Mouse (Mus musculus) A20 (cell line): ENCODE measurements around the gene Zscan12.
"Not testable (repeated sequence)": the region's sequence is repeated elsewhere in the genome, so short reads cannot be mapped to it uniquely, and the experiment has no call there.

ENCODE experiments used
- DNase-seq: peaks from one replicate; pipeline ENCODE4 v3.0.0-alpha.2; 2011; ENCODE audit warnings: low read depth, low spot score

Gene Zscan12

DNA sequence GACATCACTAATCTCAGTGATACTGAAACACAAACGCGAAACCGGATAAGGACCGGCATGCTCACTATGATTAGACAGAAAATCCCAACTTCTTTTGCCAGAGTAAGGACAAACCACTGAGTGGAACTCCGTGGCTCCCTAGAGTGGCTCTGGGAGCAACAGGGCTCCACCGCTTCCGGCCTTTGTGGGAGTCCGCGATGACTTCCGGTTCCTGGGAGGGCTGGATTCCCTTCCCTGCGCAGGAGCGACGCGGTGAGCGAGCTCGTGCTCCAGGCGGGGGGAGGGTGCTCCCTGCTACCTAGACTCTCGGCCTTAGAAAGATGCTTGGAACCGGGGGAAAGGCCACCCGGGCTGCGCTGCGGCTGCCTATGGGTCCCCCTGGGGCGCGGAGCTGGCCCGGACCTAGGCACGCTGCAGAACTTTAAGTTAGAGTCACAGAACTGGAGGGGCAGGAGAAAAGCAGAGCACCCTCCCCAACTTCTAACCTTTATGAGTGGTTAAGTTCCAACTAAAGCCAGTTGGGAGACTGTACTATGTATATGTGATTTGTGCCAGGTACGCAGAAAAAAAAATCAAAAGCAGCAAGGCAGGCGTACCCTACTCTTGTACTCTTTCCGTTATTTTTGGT, at the start of gene Zscan12:
Zscan12 (plus strand) TSS at position 200 of the 628 bp plus-strand sequence.
- peak; percentile 89 for DNase-seq

DNA sequence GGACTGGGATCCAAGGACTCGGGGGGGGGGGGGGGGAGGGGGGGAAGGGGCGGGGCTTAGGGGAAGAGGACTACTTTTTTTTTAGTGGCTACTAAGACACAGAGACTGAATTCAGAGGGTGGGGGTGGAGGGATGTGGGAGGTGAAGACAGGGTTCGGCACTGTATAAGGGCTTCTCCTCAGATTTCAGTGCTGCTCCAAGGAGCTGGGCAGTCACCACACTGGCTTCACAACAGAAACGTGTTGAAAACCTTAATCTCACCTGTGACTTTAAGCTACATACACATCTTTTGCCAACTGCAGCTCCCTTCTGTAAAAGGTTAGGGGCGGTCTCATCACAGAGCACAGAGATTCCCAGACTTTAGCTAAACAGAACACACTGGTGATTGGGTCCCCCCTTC, 49.8 kb upstream of the Zscan12 start:
- DNase-seq: no peak

DNA sequence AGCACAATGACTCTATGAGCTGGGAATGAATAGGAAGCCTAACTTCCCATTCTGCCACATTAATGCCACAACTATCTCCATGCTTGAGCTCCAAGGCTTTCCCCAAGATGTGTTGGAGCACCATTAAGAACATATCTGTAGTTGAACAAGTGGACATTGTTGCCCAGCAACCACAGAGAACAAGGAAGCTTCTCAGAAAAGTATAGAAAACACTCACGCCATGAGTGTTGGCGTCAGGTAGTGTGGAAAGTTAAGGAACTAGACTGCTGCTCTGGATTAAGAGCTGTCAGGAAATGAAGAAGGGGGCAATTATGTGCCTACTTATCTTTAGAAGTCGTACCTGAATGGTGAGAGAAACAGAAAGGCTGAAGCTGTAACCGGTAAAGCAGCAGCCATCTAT, 48.7 kb upstream of the Zscan12 start:
- no peak for DNase-seq

DNA sequence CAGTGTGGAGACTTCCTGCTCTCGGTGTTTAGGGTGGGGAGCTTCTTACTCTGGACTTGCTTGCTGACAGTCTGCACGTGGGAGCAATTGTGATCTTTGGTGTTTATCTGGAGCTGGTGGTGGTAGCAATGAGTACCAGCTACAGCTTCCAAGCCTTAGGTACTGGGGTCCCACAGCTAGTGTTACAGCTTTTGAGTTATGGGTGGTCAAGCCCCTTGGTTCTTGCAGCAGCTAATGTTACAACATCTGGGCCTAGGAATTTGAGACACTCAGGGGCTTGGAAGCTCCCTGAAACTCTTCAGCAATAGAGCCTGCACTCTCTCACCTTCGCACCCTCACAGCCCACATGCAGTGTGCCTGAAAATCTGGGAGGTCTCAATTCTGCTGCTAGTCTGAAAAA, 42.4 kb upstream of the Zscan12 start:
- no peak for DNase-seq

DNA sequence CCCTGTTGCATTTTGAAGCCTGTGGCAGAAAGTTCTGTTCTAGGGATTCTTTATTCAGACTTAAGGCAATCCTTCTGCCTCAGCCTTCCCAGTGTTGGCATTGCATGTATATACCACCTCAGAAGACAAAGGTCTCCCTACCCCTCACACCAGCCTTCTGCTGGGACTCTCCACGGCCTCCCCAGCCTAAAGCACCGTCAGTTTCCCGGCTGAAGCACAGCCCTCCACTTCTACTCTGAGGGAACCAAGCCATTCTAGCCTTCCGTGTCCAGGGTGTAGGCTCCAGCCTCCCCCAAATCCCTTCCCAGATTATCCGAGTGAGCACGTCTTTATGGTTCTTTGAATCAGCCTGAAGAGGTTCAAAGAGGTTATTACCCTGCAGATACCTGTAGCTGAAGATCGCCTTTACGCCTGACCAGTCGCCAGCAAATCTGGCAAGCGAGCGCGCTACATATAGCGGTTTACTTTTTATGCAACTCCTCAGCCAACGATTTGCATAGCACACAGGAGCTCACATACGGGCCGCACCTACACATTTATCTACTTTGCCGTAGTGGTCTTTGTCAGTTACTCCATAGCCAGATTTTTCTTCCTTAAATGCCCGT, 40.6 kb upstream of the Zscan12 start:
- no peak for DNase-seq

DNA sequence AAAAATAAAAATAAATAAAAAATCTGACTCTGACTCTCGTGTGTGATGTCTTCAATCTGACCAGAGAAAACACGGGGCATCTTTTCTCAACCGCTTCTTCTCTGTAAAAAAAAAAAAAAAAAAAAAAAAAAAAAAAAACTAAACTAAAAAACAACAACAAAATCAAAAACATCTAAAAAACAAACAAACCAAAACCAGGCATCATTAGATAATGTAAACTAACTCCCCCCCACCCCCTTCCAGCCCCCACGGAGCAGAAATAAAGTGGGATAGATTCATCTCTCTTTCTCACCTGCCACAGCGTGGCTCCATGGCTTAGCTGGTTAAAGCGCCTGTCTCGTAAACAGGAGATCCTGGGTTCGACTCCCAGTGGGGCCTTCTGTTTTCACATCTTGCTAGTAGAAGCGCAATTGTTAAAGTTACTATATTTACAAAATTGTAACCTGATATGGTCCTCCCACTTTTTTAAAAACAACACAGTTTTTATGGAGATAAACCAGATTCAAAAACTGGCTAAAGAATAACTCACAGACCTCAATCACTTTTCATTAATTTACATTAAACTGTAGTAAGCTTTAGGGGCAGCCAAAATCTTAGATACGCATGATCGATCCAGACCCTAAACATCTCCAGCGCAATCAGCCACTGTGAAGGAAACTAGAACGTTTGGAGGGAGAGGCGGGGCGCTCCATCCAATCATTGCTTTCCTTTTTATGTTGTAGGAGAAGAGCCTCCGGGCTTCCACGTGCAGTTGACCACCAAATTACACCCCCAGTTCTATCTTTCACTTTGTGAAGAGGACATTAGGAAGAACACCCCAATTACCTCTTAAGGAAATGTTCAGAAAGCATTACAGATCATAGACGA, 39.9 kb upstream of the Zscan12 start:
- DNase-seq: peak; percentile 63

DNA sequence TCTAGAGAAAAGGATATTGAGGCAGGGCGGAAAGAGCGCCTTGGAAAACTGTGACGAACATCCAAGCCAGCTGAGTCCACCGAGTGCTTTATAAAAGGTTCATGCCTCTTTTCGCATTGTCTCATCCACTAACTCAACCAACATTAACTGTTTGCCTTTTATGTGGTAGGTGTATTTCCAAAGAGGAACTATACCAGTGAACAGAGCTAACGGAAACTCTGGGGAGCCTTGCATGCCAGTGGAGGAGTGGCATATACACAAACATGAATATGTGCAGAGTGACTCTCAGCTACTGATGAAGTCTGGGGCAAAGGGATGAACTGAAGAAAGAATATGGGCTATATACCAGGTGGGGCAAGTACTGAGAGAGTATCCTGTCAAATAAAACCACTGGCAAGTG, 39.2 kb upstream of the Zscan12 start:
- no peak for DNase-seq

DNA sequence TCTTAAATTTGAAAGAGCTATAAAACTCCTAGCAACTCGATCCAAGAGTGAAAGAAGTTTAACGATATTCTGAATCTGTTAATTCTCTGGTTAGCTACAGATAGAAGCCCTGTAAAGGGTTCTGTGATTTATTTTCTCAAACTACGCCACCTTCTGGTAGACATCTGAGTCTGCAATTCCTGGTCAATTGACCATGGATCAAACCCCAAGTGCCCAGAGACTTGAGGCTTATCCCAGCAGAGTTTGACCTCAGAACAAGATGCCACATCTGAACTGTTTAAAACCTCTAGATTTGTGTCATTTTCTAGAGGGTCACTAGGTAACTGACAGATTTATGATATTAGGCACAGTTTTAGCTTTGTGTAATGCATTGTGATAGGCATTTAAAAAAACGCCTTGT, 36.4 kb upstream of the Zscan12 start:
- peak; percentile 57 for DNase-seq

DNA sequence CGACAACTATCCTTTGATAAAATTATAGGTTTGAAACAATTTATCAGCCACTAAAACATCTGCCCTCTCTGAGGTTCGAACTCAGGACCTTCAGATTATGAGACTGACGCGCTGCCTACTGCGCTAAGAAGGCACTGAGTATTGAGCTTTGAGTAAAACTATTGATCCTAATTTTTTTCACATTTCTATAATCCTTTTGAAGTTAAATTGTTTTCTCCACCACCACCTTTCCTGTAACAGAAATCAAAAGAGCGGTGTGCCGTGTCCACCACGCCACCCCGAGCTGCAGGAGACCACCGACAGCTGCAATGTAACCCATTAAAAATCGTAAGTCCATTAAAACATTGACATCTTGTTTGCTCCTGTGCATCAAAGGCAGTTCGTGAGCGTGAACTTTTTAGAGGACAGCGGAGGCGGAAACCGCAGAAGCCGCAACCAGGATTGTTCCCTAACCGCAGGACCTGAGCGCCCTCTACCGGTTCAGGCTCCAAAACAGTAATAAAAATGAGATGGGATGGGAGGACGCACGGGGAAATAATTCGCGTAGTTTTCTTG, 35.9 kb upstream of the Zscan12 start:
- peak; percentile 83 for DNase-seq

DNA sequence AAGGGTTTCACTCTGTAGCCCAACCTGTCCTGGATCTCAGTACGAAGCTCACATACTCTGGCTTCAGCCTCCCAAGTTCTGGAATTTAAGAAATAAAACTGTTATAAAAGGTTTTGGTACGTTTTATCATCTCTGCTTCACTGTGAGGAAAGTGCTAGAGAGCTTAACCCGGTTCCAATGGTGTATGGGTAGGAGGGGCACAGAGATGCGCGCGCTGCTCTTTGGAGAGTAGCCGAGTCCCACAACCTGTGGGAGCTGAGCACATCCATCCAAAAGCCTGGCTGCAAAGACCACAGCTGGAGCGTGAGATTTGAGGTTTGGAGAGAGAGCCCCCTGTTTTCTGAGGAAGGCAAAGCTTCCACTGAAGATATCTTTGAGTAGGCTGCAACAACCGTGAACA, 35.2 kb upstream of the Zscan12 start:
- peak; percentile 30 for DNase-seq

DNA sequence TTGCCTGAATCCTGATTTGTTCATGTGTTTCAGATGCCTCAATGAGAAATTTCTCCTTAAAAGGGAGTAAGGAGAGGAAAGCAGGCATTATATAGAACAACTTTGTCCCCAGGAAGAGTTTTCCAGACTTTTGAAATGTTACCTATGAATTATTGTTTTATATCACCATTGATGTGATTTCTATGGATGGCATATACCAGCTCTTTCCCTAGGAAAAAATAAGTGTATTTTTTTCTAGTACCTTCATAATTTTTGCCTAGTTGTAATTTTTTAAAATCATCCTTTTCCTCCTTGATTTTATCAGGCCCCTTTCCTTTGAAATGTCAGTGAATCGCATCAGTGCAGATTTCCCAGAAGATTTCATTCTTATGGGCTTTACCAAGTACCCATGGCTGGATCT, 16.0 kb upstream of the Zscan12 start, which contains the start of gene Olfr1367:
Olfr1367 (plus strand) TSS at position 301 of the 400 bp plus-strand sequence.
- DNase-seq: no peak

DNA sequence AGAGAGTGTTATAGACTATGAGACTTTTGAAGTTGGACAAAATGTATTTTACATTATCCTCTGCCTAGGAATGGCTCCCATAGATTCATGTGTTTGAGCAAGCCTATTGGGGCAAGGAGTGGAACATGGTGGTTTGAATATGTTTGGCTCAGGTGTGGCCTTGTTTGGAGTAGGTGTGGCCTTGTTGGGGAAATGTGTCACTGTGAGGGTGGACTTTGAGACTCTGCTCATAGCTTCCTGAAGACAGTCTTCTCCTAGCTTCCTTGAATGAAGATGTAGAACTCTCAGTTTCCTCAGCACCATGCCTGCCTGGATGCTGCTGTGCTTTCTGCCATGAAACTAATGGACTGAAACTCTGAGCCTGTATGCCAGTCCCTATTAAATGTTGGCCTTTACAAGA, 12.0 kb upstream of the Zscan12 start:
- no peak for DNase-seq

DNA sequence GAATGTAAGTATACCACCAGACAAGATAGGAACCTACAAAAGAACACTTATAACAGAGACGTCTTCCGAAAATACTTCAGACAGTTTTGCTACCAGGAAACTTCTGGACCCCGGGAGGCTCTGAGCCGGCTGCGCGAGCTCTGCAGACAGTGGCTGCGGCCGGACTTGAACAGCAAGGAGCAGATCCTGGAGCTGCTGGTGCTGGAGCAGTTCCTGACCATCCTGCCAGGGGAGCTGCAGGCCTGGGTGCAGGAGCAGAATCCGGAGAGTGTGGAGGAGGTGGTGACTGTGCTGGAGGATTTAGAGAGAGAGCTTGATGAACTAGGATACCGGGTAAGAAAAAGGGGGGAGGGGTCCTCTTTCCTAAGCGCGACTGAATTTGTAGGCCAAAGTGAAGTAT, 1.1 kb downstream of the Zscan12 start:
- DNase-seq: no peak

DNA sequence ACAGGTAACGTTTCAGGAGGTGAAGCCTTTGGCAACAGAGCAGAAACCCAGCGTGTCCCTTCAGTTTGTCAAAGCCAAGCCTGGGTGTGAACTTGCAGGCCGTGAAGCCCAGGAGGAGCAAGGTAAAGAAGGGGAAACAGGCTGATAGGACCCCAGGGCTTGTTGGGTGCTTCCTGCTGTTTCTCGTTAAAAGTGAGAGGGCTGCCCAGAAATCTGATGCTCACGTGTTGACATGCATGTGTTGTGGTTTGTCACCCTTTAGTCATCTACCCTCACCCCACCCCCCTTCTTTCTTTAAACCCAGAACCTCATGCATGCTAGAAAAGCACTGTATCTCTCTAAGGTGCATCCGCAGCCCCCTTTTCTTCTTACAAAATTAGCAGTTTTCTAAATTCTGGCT, 4.0 kb downstream of the Zscan12 start:
- DNase-seq: no peak

DNA sequence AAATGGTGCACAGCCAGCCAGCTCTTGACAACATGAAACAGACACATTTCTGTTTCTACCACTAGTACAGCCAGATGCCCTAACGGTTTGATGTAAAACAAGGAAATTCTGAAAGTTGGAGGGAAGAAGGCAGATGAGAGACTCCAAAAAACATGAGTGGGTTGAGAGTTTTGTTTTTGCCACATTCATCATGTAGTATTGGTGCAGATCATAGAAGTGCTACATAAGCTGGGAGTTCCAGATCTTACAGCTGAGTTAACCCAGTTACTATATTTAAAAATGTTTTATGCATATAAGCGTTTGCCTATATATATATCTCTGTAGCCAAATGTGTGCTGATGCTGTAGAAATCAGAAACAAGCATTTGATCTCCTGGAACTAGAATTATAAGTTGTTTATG, 10.1 kb downstream of the Zscan12 start:
- no peak for DNase-seq

DNA sequence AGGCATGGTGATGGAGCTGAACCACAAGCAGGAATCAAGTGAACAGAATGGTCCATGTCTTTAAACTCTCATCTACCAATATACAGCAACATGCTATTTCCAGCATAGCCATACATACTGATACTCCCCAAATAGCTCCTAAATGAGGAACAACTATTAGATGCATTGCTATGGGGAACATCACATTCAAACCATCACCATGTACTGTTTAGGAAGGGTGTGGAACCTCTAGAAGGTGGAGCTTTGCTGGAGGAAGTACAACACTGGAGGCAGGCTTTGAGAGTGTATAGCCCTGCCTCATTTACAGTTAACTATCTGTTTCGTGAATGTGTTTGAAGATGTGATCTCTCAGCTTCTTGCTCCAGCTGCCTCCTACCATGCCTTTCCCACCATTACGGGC, 15.2 kb downstream of the Zscan12 start:
- DNase-seq: no peak

DNA sequence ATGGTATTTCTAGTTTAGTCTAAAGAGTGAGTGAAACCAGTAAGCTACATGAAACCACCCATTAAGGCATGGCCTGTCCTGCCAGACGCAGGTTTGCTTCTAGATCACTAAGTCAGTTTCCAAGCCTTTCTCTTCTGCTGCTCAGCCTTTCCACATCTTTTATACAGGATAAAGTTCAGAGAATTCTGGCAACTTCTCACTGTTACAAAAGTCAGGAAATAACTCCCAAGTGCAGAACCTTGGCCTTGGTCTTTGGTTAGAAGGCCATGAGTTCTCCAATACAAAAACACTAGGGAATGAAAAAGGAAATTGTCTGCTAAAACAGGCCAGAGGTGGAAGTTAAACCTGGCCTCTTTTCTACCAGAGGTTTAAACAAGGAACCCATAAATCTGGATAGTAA, 32.6 kb downstream of the Zscan12 start:
- DNase-seq: no peak

DNA sequence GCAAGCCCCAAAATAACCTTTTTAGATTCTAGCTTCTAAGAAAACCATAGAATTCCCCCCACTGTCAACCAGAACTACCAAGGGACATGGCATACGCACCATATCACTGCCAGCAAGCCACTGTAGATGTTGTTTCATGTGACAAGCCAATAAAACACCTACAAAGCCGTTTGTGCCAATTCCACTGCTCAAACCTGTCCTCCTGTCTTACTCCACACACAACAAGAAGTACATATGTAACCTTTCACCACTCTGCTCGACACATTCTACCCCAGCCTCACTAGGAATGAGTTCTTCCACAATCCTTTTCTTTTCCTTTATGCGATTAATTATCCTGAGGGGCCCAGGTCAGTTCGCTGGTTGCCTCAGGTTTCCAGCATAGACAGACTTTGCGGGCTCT, 33.0 kb downstream of the Zscan12 start:
- no peak for DNase-seq

DNA sequence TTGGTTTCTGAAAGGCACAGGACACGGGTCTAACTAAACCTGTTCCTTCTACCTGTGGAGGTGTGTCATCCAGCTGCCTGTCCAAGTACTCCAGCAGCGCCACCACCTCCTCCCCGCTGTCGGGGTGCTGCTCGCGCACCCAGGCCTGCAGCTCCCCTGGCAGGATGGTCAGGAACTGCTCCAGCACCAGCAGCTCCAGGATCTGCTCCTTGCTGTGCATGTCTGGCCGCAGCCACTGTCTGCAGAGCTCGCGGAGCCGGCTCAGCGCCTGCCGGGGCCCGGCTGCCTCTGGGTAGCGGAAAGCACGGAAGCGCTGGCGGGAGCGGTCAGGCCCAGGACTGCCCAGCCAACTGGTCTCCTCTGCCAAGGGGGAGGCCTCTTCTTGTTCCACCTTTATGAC, 33.4 kb downstream of the Zscan12 start:
- not testable (repeated sequence) for DNase-seq

DNA sequence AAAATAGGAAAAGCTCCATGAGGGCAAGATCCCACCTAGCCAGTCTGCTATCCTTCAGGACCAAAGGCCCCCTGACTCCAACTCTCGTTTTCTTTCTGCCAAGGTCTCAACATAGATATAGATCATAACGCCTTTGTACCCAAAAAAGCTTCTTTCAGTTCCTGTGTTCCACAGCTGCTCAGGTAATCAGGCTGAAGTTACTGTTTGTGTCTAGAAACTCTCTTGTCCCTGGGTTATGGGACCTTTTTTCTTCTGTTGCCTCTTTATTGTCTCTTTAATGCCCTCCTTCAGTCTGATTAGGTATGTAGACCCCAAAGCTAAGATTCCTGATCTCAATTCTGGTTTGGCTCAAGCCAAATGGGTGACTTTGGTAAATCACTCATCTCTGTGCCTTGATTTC, 34.9 kb downstream of the Zscan12 start:
- DNase-seq: peak; percentile 52

DNA sequence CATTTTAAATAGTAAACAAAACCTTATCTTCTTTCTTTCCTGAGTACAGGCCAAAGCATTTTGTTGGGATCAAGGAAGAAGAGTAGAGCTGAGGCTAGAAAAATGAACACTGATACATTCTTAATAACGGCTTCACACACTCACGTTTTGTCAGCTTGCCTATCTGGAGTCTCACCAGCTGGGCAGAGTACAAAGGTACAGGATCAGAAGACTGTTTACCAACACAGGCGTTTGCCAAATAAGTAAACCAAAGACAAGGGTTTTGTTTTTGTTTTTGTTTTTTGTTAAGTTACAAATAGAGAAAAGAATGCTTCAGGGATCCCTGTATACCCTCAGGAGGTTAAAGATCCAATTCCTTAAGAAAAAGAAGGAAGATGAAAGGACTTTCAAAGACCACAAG, 38.5 kb downstream of the Zscan12 start:
- DNase-seq: no peak

DNA sequence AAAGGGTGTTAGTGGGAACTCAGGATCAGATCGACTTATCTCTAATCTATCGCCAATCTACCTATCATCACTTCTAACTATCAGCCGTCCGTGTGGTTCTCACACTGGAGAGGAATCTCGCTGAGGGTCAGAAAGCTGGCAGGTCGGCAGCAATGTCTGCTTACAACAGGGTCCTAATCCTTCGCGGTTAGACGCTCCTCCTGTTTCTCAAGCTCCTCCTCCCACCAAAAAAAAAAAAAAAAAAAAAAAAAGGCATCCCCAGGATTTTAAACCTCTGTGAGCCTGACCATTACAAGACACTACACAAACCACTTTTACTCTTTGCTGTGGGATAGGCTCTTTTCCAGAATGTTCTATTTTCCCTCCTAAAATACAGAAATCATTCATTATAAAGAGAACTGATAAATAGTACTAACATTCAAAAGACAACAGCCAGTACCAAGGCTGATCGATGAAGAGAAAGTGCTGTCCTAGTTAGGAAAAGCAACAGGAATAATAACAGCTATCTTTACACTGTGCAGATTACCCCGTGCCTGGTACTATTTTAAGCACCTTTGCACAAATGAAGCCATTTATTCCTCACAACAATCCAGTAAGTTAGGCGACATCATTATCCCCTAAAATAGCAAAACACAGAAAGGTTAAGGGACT, 39.1 kb downstream of the Zscan12 start:
- peak; percentile 26 for DNase-seq
